Mouse (Mus musculus): ENCODE results near the gene Pxdn. TPM values are rescaled to one million over a fixed set of nuclear protein-coding genes. Genes with fewer than 3 reads are reported as not detected.
A peak's percentile ranks its signal among the peaks of the same experiment; 100 is the strongest.

The Pxdn gene
- polyA plus RNA-seq, 1 experiment: 26.4 TPM

DNA sequence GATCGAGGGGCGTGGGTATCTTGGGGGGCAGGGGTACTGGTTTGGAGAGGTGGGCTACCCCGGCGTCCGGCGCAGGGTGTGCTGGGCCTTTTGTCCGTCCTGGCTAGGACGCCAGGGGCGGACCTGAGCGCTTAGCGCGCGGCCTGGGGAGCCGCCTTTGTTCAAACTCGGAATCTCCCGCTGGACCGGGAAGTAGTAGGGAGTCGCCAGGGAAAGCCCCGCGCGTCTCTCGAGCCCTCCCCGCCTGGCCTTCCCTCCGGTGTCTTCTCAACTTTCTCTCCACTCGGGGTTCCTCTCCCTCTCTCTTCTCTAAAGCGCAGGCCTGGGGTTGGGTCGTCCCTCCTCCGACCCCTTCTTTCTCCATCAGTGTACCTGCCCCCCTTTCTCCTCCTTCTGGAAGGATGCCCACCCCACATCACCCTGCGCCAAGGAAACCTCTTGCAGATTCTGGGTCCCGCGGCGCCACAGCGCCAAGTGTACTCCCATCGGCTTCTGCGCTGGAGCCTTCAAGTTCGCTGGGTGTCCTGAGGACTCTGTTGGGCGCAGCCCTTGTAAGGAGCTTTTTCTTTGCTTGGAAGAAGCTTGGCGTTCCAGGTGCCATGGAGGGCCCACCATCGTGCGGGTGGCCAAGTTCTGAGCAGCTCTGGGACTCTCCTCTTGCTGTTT is 1.1 kb downstream of the Pxdn start:
- Histone ChIP-seq H3K27ac (replicated peaks; ENCODE audit: low read depth, low read length) (peak overlapping the region; percentile 88), H3K4me3 (ENCODE audit: insufficient read depth, low read depth, low read length) (peak overlapping the region; percentile 96)

DNA sequence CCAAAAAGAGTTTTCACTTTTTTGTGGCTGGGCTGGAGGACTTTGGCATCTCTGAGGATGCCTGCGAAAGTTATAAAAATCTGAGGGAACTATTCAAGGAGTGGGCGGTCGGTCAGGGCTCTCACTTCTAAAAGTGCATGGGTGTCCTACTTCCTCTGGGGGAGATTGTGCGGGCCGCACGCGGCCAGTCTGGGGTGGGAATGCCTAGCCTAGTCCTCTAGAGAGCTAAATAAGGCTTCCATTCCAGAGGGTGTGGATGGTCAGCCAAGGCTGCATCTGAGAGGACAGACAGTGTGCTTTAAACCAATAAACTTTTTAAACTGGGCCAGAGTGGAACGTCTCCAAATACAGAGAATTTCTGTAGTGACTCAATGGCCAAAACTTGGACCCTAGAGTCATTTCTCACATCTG is 1.9 kb downstream of the Pxdn start:
- H3K4me1 ChIP-seq (ENCODE audit: control insufficient read depth, insufficient read depth, insufficient read length, low read length): peaks cover 32% of the 10 kb centered on the region
- H3K4me3 ChIP-seq (ENCODE audit: insufficient read depth, low read depth, low read length): peak overlapping the region; percentile 96
- H3K27ac ChIP-seq (replicated peaks; ENCODE audit: low read depth, low read length): peak overlapping the region; percentile 88

More for the DNA sequence above, 1.1 kb downstream of the Pxdn start:
- H3K4me1 ChIP-seq (ENCODE audit: control insufficient read depth, insufficient read depth, insufficient read length, low read length): peaks cover 29% of the 10 kb centered on the region

DNA sequence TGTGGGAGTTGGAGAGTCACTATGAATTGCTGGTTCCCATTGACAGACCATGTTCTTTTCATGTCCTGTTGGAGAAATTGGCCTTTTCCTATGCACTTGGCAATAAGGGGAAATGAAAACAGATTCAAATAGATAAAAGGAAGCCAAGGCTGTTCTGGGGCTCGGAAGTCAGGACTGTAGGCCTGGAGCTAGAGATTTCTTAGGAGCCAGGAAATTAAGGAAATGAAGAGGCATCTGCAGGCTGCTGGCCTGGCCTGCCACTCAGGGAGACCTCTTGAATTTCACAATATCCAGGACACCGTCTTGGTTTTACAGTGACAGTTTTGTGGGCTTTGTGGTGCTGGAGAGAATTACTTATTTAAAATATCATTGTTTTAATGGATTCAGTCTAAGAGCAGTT is 5.0 kb downstream of the Pxdn start:
- Histone ChIP-seq H3K4me3 (ENCODE audit: insufficient read depth, low read depth, low read length) (no peak overlapping the region), H3K4me1 (ENCODE audit: control insufficient read depth, insufficient read depth, insufficient read length, low read length) (peaks cover 49% of the 10 kb centered on the region), H3K27ac (replicated peaks; ENCODE audit: low read depth, low read length) (peak overlapping the region; percentile 71)

DNA sequence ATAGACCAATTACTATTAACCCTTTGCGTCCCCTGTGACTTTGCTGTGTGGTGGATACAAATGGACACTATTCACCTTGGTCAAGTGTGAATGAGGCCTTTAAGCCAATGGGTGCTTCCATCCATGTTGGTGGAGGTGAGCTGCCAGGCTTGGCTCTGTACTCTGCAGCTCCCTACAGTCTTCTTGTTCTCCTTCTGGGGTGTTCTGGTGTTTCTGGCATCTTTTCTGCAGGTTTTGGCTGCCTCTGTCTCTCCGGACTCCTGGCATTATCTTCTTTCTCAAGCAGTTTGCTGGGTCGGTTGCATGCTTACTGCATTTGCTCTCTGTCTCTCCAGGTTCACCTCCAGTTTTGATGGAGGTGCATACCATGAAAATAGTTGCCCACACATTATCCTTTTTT is 7.2 kb downstream of the Pxdn start:
- Histone ChIP-seq H3K4me1 (ENCODE audit: control insufficient read depth, insufficient read depth, insufficient read length, low read length) (peaks cover 56% of the 10 kb centered on the region), H3K27ac (replicated peaks; ENCODE audit: low read depth, low read length) (peak overlapping the region; percentile 46; the same call in 1 of the 2 replicates), H3K4me3 (ENCODE audit: insufficient read depth, low read depth, low read length) (no peak overlapping the region)

DNA sequence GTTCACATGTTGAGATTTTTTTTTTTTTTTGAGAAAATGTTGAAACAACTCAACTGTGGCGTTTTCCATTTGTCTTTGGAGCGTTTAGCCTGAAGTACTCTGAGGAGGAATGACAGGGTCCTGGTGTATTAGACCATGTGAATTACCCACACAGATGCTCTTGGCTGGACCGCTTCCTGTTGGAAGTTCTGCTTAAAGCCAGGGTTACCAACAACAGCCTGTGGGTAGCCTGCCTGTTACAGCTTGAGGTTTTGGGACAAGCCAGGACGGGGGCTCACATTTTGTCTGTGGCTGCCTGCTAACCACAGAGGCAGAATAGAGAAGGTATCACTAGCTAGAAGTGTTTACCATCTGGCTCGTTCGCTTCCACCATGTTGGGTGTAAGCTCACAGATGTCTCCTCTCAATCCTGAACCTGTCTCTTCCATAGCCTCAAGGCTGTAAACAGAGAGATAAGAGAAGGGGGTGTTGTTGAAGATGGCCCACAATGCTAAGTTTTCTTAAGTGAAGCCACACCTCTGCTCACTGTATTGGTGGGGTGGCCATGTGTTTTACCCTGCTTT is 7.9 kb downstream of the Pxdn start:
- H3K4me3 ChIP-seq (ENCODE audit: insufficient read depth, low read depth, low read length): no peak overlapping the region
- peaks cover 59% of the 10 kb centered on the region for H3K4me1 ChIP-seq (ENCODE audit: control insufficient read depth, insufficient read depth, insufficient read length, low read length)
- peak overlapping the region; percentile 32 for H3K27ac ChIP-seq (replicated peaks; ENCODE audit: low read depth, low read length)

DNA sequence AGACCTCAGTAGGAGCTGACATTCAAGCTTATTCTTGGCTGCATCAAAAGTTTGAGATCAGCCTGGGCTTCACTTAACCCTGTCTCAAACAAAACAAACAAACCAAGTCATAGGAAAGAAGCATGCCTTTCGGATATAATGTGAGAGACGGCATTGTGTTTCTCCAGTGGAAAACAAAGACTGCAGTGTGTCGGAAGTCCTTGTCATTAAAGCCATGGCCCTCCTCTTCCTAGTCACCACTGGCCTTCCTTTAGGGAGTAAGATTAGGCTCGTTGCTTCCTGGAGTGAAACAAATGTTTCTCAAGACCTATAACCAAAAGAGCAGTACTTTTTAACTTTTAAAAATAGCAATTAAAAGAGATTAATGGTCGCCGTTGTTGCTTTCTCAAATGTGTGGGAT is 13.6 kb downstream of the Pxdn start:
- no peak overlapping the region for H3K4me3 ChIP-seq (ENCODE audit: insufficient read depth, low read depth, low read length)
- H3K27ac ChIP-seq (replicated peaks; ENCODE audit: low read depth, low read length): peak overlapping the region; percentile 98
- H3K4me1 ChIP-seq (ENCODE audit: control insufficient read depth, insufficient read depth, insufficient read length, low read length): peaks cover 50% of the 10 kb centered on the region

DNA sequence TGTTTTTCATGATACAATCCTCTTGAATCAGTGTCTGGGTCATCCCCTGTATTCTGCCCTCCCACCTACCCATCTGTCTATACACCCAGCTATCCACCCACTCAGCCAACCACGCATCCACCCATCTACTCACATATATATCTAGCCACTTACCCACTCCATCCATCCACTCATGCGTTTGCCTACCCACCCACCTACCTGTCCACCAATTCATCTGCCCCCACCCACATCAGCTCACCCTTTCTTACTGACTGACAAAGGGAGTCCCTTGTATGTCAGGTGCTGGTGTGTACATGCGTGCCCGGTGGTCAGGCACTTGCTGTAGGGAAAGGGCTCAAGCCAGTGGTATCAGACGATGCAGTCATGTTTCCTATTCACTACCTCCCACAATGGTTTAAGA is 14.1 kb downstream of the Pxdn start:
- Histone ChIP-seq H3K4me1 (ENCODE audit: control insufficient read depth, insufficient read depth, insufficient read length, low read length) (peaks cover 50% of the 10 kb centered on the region), H3K4me3 (ENCODE audit: insufficient read depth, low read depth, low read length) (no peak overlapping the region), H3K27ac (replicated peaks; ENCODE audit: low read depth, low read length) (peak overlapping the region; percentile 98)

DNA sequence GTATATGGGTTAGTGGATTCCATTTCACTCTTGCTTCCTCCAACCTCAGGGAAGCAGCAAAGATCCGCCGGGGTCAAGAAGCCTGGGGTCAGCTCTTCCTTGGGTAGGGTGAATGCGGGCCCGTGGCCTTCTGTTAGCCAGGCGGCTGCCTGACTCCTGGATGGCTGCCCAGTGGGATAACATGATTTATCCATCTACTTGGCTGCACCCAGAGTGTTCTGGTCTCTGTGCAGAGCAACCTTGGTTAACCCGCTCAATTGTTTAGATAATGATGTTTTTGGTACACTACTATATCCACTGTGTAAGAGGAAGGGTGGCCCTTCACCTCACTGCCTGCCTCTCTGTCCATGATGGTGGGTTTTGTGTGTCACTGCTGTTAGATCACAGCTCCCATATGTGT is 14.7 kb downstream of the Pxdn start:
- Histone ChIP-seq H3K4me1 (ENCODE audit: control insufficient read depth, insufficient read depth, insufficient read length, low read length) (peaks cover 56% of the 10 kb centered on the region), H3K27ac (replicated peaks; ENCODE audit: low read depth, low read length) (peak overlapping the region; percentile 98), H3K4me3 (ENCODE audit: insufficient read depth, low read depth, low read length) (no peak overlapping the region)

DNA sequence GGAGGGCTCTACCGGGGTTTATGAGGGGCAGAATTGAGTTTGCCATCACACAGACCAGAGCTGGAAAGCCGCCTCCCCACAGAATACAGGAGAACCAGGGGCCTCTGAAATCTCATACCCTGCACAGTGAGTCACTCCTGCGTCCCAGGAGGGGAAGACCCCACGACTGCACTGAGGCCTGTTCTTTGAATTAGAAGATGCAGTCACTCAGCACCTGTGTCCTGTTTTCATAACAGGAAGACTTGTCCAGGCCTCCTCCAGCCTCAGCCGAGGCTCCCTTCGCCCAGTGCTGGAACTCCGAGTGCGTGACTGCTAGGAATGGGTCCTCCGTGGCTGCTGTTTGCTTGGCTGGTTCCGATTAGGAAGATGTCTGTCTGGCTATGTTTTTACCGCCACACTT is 16.6 kb downstream of the Pxdn start:
- peak overlapping the region; percentile 81 for H3K27ac ChIP-seq (replicated peaks; ENCODE audit: low read depth, low read length)
- no peak overlapping the region for H3K4me3 ChIP-seq (ENCODE audit: insufficient read depth, low read depth, low read length)
- H3K4me1 ChIP-seq (ENCODE audit: control insufficient read depth, insufficient read depth, insufficient read length, low read length): peaks cover 63% of the 10 kb centered on the region

DNA sequence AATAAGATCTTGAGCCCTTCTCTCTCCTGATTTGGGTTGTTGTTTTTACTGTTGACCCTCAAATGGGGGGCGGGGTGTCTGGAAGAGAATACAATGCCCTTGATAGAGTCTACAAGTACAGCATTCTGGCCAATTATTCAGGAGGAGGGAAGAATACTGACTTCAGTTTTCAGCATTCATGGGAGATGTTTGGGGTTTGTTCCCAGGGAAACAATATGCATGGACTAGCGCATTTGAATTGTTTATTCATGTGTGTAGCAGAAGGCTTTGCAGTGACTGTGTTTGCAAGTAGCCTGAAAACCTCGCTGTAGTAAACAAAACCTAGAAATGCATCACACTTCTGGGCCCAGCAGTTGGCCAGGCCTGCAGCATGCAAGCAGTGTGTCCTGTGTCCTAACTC is 17.1 kb downstream of the Pxdn start:
- peak overlapping the region; percentile 81 for H3K27ac ChIP-seq (replicated peaks; ENCODE audit: low read depth, low read length)
- H3K4me3 ChIP-seq (ENCODE audit: insufficient read depth, low read depth, low read length): no peak overlapping the region
- peaks cover 58% of the 10 kb centered on the region for H3K4me1 ChIP-seq (ENCODE audit: control insufficient read depth, insufficient read depth, insufficient read length, low read length)

DNA sequence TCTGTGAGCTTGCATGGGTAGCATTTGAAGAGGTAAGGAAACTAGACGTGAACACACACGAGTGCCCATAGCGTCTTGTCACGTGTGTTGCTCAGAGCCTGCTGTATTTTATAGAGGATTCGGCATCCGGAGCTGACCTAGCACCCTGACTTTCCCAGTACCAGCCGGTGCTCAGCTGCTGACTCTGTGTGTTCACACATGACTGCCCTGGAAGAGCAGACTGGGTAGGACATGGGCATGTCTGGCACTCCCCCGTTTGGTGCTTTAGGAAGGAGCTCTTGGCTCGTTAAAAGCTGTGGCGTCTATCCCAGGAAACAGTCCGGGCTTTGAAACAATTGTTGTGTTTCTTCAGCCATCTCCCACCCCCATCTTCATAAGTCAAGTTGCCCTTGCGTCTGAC is 19.6 kb downstream of the Pxdn start:
- H3K4me1 ChIP-seq (ENCODE audit: control insufficient read depth, insufficient read depth, insufficient read length, low read length): peaks cover 58% of the 10 kb centered on the region
- H3K27ac ChIP-seq (replicated peaks; ENCODE audit: low read depth, low read length): peak overlapping the region; percentile 57
- H3K4me3 ChIP-seq (ENCODE audit: insufficient read depth, low read depth, low read length): no peak overlapping the region

DNA sequence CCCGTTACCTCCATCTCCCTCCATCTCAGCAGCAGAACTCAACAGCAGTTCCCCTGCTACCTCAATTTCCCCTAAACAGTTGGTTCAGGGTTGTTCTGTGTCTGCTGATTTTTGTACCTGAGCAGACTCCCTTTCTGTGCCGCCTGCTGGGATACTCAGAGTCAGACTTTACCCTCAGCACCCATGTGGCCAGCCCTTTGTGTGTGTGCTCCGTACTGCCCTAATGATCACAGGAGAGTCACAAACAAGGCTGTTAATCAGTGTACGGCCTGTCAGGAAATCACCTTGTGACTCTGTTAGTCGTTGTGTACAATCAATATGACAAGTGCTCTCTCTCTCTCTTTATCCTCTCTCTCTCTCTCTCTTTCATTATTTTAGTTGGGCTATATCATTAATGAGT is 21.2 kb downstream of the Pxdn start:
- H3K27ac ChIP-seq (replicated peaks; ENCODE audit: low read depth, low read length): peak overlapping the region; percentile 24; the same call in 1 of the 2 replicates
- no peak overlapping the region for H3K4me3 ChIP-seq (ENCODE audit: insufficient read depth, low read depth, low read length)
- H3K4me1 ChIP-seq (ENCODE audit: control insufficient read depth, insufficient read depth, insufficient read length, low read length): peaks cover 52% of the 10 kb centered on the region

DNA sequence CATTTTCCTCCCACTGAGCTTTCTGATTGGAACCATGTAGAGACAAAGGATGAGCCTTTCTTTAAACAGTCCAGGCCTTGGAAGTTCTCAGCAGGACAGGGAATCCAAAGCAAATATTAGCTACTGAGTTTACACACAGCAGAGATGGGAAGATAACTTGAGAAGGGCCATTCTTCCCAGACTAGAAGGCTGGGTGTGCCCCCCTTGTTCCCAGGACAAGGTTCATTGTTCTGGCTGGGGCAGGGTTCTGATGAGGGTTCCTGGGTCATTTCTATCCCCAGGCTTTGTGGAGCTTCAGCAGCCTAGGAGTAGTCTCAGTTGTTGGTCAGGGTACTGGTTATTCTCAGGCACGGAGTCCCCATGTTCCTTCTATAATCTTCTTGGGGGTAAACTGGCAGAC is 23.6 kb downstream of the Pxdn start:
- Histone ChIP-seq H3K4me3 (ENCODE audit: insufficient read depth, low read depth, low read length) (no peak overlapping the region), H3K4me1 (ENCODE audit: control insufficient read depth, insufficient read depth, insufficient read length, low read length) (peaks cover 37% of the 10 kb centered on the region), H3K27ac (replicated peaks; ENCODE audit: low read depth, low read length) (peak overlapping the region; percentile 9; the same call in 1 of the 2 replicates)

DNA sequence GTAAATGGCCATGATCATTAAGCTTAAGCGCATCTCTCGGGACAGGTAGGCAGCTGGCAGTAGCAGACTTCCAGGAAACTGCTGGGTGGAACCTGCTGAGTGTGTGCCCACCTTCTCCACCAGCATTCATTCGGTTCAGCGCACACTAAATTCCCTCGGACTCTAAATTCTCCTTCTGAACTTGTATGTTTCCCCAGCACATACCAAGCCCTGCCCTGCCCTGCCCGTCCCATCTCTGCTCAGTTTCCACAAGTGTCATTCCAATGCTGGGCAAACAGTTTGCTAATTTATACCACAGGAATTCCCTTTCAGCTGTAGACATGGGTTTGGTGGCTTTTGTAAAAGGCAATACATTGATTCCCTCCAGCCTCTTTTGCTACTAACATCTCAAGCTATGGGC is 27.6 kb downstream of the Pxdn start:
- Histone ChIP-seq H3K4me3 (ENCODE audit: insufficient read depth, low read depth, low read length) (no peak overlapping the region), H3K4me1 (ENCODE audit: control insufficient read depth, insufficient read depth, insufficient read length, low read length) (peaks cover 19% of the 10 kb centered on the region; the same call in 1 of the 2 replicates), H3K27ac (replicated peaks; ENCODE audit: low read depth, low read length) (no peak overlapping the region)

DNA sequence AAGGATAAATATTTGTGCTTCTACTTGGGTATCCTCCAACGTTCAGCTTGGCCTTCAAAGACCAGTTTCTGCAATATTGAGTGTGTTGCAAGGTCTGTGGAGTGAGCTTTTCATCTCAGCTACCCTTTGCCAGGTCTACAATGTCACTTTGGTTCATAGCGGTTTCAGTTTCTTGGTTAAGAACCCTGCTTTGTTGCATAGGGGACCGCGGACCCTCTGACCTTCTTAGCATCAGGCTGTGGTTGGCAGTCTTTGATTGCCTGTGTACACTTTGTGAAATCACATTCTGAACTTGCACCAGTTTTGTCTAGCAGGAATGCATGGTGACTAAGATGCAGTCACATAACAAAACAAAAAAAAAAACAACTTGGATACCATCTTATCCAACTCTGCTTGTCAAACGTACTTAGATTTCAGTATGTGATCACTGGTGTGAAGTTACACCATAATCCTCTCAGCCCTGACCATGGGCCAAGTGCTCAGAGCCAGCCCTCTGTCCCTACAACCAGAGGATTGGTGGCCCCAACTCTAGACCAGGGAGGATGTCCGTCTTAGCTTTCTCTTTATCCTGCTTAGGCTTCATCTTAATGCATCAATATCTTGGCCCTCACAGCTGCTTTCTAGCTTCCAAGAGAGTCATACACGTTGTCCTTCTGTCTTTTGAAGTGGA is 34.5 kb downstream of the Pxdn start:
- Histone ChIP-seq H3K27ac (replicated peaks; ENCODE audit: low read depth, low read length) (peak overlapping the region; percentile 53), H3K4me1 (ENCODE audit: control insufficient read depth, insufficient read depth, insufficient read length, low read length) (peaks cover 20% of the 10 kb centered on the region), H3K4me3 (ENCODE audit: insufficient read depth, low read depth, low read length) (no peak overlapping the region)

DNA sequence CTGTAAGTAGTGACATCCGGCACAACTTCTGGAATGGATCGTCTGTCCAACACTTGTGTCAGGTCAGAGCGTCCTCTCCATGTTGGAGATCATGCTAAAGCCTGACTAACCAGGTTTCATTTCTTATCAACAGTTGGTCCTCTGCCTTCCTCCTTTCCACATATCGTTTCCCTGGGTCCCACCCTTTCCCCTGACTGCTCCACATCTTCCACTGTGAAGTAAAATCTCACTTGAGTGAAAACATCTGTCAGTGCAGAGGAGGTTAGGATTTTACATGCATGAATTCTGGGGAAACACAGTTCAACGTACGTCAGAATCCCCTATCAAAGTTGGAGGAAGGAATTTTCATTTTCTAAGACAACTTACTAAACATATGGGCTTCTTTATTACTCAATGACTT is 35.1 kb downstream of the Pxdn start:
- Histone ChIP-seq H3K4me1 (ENCODE audit: control insufficient read depth, insufficient read depth, insufficient read length, low read length) (peaks cover 20% of the 10 kb centered on the region), H3K27ac (replicated peaks; ENCODE audit: low read depth, low read length) (peak overlapping the region; percentile 53), H3K4me3 (ENCODE audit: insufficient read depth, low read depth, low read length) (no peak overlapping the region)
